Mouse (Mus musculus): ENCODE results near the gene Chst13.

Chst13 gene

DNA sequence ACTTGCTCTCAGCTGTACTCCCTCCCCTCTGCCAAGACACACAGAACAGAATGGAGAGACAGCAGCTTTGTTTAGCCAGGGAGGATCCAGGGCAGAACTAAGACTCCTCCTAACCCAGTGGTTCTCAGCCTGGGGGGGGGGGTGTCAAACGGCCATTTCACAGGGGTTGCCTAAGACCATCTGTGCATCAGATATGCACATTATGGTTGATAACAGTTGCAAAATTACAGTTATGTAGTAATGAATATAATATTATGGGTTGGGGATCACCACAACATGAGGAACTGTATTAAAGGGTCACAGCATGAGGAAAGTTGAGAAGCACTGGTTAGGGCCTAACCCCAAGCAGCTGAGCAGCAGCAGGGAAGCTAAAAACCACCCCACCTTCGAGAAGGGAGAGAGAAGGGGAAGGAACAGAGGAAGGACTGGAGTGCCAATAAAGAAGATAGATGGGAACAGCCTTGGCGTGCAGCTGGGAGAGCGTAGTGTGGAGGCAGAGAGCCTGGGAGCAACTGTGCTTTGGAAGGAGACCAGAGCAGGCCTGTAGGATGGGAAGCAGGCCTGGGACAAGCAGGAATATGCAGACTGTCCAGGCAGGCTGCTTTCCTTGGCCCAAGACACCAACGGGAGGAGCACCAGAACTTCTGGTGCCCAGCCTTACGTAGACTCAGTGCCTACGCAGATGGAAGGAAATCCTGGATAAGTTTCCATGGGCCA, 5.4 kb downstream of the Chst13 start:
- no peak for DNase-seq (ENCODE audit: low spot score in 2 of 2)

DNA sequence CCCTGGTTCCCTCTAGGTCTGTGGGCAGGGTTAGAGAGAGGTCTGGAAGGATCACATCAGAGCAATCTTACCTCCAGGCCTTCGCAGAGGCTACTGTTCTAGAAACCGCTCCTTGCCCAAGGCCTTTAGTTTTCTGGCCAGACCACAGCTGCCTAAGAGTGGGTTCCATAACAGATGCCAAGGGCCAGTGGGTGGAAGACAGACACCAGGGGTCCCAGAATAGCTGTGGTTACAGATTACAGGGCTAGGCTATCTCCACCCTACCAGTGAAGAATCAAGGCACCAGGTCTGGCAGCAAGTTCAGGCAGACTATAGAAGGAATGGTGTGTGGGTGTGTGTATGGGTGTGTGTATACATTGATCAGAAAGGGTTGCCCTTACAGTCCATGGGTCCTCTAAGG, 6.0 kb downstream of the Chst13 start:
- no peak for DNase-seq (ENCODE audit: low spot score in 2 of 2)

DNA sequence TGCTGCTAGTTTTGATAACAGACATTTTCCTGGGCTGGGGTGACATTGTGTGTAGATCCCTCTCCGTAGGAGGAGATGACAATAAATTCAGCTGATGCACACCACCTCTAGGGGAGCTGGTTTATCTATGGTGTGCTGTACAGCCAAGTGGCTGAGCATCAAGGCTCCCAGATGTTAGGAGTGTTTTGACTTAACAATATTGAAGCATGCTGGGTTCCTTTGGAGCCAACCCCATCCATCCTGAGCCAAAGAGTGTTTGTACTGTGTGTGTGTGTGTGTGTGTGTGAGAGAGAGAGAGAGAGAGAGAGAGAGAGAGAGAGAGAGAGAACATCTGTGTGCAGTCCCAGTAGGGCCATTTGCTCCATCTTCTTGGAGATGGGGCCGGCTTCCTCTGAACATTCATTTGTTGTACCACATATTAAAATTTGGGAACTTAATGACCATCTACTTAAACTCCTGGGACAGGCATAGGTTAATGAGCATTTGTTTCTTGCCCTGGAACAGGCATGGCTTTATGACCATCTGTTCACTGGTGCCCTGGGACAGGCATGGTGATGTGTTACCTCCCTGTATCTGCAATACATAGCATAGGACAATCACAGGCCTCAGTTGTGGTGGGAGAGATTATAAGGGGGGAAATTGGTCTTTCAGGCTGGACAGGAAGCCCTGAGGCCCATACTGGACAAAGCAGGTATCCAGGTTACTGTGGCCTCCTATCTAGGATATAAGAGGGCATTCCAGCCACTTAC, 7.3 kb downstream of the Chst13 start:
- no peak for DNase-seq (ENCODE audit: low spot score in 2 of 2)

DNA sequence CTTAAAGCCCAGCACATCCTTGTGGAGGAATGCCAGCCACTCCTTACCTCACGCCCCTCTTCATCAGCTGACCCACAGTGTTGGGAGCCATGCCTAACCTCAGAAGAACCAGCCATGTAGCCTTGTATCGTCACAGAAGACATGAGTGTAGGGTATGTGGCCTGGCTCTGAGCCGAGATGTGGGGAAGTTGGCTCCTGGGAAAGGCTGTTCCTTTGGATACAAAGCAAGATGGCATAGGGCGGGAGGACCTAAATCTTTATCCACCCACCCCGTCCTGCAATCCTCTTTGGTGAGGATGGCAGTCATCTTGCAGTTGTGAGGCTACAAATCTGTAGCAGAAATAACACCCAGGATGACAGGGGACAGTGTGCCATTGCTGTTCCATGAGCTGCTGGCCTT, 9.0 kb downstream of the Chst13 start:
- DNase-seq (ENCODE audit: low spot score in 2 of 2) = peak; percentile 29 to 56

DNA sequence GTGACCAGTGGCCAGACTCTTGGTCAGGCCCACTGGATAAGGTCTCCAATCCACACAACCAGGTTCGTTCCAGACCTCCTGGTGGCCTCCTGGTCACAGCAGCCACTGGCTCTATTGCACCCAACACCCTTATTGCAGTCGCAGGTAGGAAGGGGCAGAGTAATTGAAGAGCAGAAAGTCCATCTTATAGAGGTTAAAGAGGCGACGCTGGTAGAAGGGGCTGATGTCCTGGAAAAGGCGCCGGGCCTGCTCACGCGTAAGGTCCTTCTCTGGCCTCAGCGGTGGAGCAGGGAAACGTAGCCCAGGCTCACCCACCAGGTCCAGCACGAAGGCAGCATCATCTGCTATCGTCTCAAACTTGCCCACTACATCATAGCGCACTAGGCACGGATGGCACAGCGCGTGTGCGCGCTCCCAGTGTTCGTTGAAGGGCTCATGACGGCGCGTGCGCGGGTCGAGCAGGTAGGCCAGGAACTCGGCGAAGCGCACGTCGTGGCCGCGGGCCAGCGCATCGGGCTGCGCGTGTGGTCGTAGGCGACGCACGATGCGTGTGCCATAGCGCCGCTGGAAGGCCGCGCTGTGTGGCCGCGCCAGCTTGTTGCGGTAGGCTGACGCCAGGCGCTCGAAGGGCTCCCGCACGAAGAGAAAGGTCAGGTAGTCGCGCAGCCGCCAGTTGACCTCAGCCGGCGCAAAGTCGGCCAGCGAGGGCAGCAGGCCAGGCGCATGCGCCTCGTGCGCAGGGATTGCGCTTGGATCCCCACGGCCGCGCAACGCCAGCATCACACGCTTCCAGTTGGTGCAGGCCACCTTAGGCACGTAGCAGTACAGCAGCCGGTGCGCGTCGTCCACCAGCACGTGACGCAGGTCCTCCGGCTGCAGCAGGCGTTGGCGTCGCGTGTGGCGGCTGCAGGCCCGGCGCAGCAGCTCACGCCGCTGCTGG, 15.9 kb downstream of the Chst13 start:
- no peak for DNase-seq (ENCODE audit: low spot score in 2 of 2)

DNA sequence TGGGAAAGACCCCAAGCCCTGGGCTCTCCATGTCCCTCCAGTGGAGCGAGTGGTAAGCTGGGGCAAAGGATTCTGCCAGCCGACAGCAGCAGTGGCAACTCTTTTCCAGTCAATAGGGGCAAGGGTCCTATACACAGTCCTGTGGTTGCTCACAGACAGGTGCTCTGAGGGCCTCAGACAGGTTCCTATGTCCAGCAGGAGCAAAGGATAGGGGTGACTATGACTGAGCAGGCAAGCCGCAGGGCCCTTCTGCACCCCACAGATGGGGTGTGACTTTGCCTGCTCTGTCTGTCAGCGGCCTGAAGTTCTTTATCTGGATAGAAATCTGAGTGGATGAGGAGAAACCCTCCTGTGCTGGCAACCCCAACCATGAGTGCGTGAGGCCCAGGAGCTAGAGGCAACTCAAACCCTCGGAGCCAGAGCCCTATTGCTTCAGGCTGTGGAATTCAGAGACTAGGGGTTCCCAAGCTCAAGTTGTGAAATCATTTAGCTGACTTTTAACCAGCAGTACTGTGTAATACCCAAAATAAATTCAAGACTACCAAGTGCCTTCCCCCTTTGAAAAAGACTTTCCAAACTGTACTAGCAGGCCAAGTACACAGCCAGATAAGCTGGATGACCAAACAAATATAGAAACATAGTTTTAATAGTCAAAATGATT, 18.5 kb downstream of the Chst13 start:
- no peak for DNase-seq (ENCODE audit: low spot score in 2 of 2)

DNA sequence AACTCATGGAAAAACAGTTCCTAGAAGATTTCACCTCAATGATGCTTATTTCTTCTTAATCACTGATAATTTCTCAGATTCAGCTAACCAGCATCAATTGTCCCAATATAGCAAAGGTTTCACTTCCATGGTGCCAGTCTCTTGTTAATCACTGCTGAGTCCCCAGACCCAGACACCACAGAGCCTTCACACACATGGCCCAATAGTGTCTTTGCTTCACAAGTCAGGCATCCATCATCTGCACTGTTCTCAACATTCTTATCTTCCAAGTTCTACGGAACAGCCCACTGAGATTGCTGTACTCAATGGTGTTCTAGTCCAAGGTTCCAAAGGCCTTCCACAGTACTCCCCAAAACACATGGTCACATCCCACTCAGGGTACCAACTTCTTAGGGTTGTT, 24.1 kb downstream of the Chst13 start, which contains the start of gene BC048671:
BC048671 (plus strand) TSS at position 301 of the 400 bp plus-strand sequence.
- no peak for DNase-seq (ENCODE audit: low spot score in 2 of 2)

DNA sequence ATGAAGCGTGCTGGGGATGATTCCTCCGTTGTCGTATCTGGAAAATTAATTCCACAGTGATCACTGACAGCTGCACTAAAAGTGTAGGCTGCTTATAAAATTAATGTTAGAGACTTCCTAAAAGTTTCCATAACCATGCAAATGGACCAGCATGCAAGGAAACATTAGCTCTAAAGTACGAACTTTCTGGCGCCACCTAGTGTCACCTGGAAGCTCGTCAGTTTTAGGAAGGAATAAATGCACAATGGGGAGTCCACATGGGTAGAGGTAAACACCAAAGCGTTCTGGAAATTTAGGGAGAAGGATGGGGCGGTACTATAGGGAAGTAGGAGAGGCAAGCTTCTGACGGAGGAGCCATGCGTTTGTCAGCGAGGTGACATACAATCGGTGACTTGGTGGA, 36.7 kb downstream of the Chst13 start:
- DNase-seq (ENCODE audit: low spot score in 2 of 2) = peak; percentile 7 to 9

All from frontal cortex, postnatal 36 days (tissue).